Mouse (Mus musculus) heart, embryonic 15.5 days (tissue): ENCODE data around the gene Ccdc80. TPM values are rescaled to one million over a fixed set of nuclear protein-coding genes. Genes with fewer than 3 reads are reported as not detected.

Experiments used
- ATAC-seq: fragments of 200-750 bp; cut with Nextera tagmentation; replicated peaks from 2 replicates; pipeline ENCODE4 v1.8.0; 2017; ENCODE audit warnings: low read depth, moderate TSS enrichment; ENCODE audit not compliant: insufficient number of reproducible peaks, insufficient read depth, low FRiP score
- H3K27ac ChIP-seq: fragments of 300-500 bp; sonication (generic); 2 replicates; pipeline ENCODE4 v1.5.1; 2015; ENCODE audit warnings: mild to moderate bottlenecking, inconsistent platforms
- H3K27me3 ChIP-seq: fragments of 300-500 bp; sonication (generic); 2 replicates; pipeline ENCODE4 v1.6.1; 2015; ENCODE audit warnings: inconsistent platforms
- H3K36me3 ChIP-seq: fragments of 300-500 bp; sonication (generic); 2 replicates; pipeline ENCODE4 v1.6.1; 2015; ENCODE audit warnings: mild to moderate bottlenecking, inconsistent platforms
- H3K4me1 ChIP-seq: fragments of 300-500 bp; sonication (generic); replicated peaks from 2 replicates; pipeline ENCODE4 v1.6.1; 2015; ENCODE audit warnings: inconsistent platforms
- H3K4me2 ChIP-seq: fragments of 300-500 bp; sonication (generic); 2 replicates; pipeline ENCODE4 v1.6.1; 2015; ENCODE audit warnings: inconsistent platforms, mild to moderate bottlenecking, moderate library complexity
- H3K4me3 ChIP-seq: fragments of 300-500 bp; sonication (generic); 2 replicates; pipeline ENCODE4 v1.5.1; 2015; ENCODE audit warnings: mild to moderate bottlenecking, inconsistent platforms
- H3K9ac ChIP-seq: fragments of 300-500 bp; sonication (generic); 2 replicates; pipeline ENCODE4 v1.6.1; 2015; ENCODE audit warnings: mild to moderate bottlenecking, inconsistent platforms
- H3K9me3 ChIP-seq: fragments of 300-500 bp; sonication (generic); replicated peaks from 2 replicates; pipeline ENCODE4 v1.6.1; 2016; ENCODE audit warnings: inconsistent platforms
- WGBS: fragments of 180-500 bp; shearing (Covaris S2); methylation state at CpG from one replicate; pipeline ENCODE4 v1.1.7; 2015; ENCODE audit warnings: mixed read lengths; 5-methylcytosine and 5-hydroxymethylcytosine counted together
- polyA plus RNA-seq: library from polyadenylated mRNA; unstranded; fragments of >200 nt; fragmentation: Nextera tagmentation; extraction: Ambion mirVana; gene quantifications from 2 replicates; pipeline ENCODE4 v1.2.1, GENCODE M21; 2015

The Ccdc80 gene
- 110 and 113 TPM in 2 replicates for polyA plus RNA-seq

- peak within 1 kb of the TSS; percentile 52 for H3K4me3 ChIP-seq
- H3K27me3 ChIP-seq: no peaks in the 10 kb centered on the region
- ATAC-seq: peak; percentile 64
- H3K9ac ChIP-seq: peak within 1 kb of the TSS; percentile 68
- peaks cover 35% of the 10 kb centered on the region for H3K4me1 ChIP-seq
- H3K36me3 ChIP-seq: no peaks in the 10 kb centered on the region
- H3K4me2 ChIP-seq: peak within 1 kb of the TSS; percentile 59
- no peaks in the 10 kb centered on the region for H3K9me3 ChIP-seq
- peak within 1 kb of the TSS; percentile 89 for H3K27ac ChIP-seq
- 4% methylated on average over 6 of the region's 6 CpGs for WGBS
These were observed at the start of gene Ccdc80 for GRCm38 (mm10) chr16:45093137-45093731. TSS of gene Ccdc80 (plus strand) at chr16:45093402.

GRCm38 (mm10) chr16:45044844-45045243 lies 48.4 kb upstream of the Ccdc80 start:
- H3K27me3 ChIP-seq: no peaks in the 10 kb centered on the region
- H3K36me3 ChIP-seq: no peaks in the 10 kb centered on the region
- H3K9ac ChIP-seq: no peak overlapping the region
- no peak overlapping the region for H3K4me2 ChIP-seq
- H3K4me1 ChIP-seq: no peaks in the 10 kb centered on the region
- no peak overlapping the region for H3K4me3 ChIP-seq
- no peak overlapping the region for H3K27ac ChIP-seq
- no peaks in the 10 kb centered on the region for H3K9me3 ChIP-seq
- ATAC-seq: no peak; the same call in 1 of the 2 replicates
- WGBS: 49% methylated on average over 3 of the region's 3 CpGs

- no peak overlapping the region for H3K9ac ChIP-seq
- ATAC-seq: no peak
- no peak overlapping the region for H3K4me2 ChIP-seq
- H3K9me3 ChIP-seq: no peaks in the 10 kb centered on the region
- H3K27ac ChIP-seq: no peak overlapping the region
- H3K4me3 ChIP-seq: no peak overlapping the region
- H3K4me1 ChIP-seq: 0 out of 2 replicates have a peak, but pooled peaks cover 6% of the 10 kb centered on the region
- H3K27me3 ChIP-seq: no peaks in the 10 kb centered on the region
- WGBS: 81% methylated on average over 7 of the region's 7 CpGs
- no peaks in the 10 kb centered on the region for H3K36me3 ChIP-seq
These were observed 36.0 kb upstream of the Ccdc80 start for GRCm38 (mm10) chr16:45057222-45057621.

GRCm38 (mm10) chr16:45057922-45058321 lies 35.3 kb upstream of the Ccdc80 start:
- no peak overlapping the region for H3K4me3 ChIP-seq
- H3K36me3 ChIP-seq: no peaks in the 10 kb centered on the region
- H3K27me3 ChIP-seq: no peaks in the 10 kb centered on the region
- 50% methylated on average over 4 of the region's 4 CpGs for WGBS
- ATAC-seq: no peak
- H3K9me3 ChIP-seq: no peaks in the 10 kb centered on the region
- H3K27ac ChIP-seq: no peak overlapping the region
- 0 out of 2 replicates have a peak, but pooled peaks cover 6% of the 10 kb centered on the region for H3K4me1 ChIP-seq
- H3K9ac ChIP-seq: no peak overlapping the region
- H3K4me2 ChIP-seq: no peak overlapping the region

- no peak for ATAC-seq
- no peaks in the 10 kb centered on the region for H3K36me3 ChIP-seq
- H3K27me3 ChIP-seq: no peaks in the 10 kb centered on the region
- no peak overlapping the region for H3K4me2 ChIP-seq
- no peaks in the 10 kb centered on the region for H3K9me3 ChIP-seq
- H3K9ac ChIP-seq: no peak overlapping the region
- H3K4me1 ChIP-seq: 0 out of 2 replicates have a peak, but pooled peaks cover 6% of the 10 kb centered on the region
- no peak overlapping the region for H3K4me3 ChIP-seq
- 32% methylated on average over 3 of the region's 3 CpGs for WGBS
- no peak overlapping the region for H3K27ac ChIP-seq
These were observed 32.1 kb upstream of the Ccdc80 start for GRCm38 (mm10) chr16:45061140-45061539.

GRCm38 (mm10) chr16:45070383-45071083 lies 22.7 kb upstream of the Ccdc80 start:
- 77% methylated on average over 8 of the region's 8 CpGs for WGBS
- no peak overlapping the region for H3K27ac ChIP-seq
- no peak overlapping the region for H3K4me3 ChIP-seq
- H3K36me3 ChIP-seq: no peaks in the 10 kb centered on the region
- no peaks in the 10 kb centered on the region for H3K9me3 ChIP-seq
- H3K4me1 ChIP-seq: no peaks in the 10 kb centered on the region
- H3K27me3 ChIP-seq: no peaks in the 10 kb centered on the region
- no peak for ATAC-seq
- no peak overlapping the region for H3K4me2 ChIP-seq
- H3K9ac ChIP-seq: no peak overlapping the region

GRCm38 (mm10) chr16:45071424-45071823 lies 21.8 kb upstream of the Ccdc80 start:
- Histone ChIP-seq H3K4me3 (no peak overlapping the region), H3K9ac (no peak overlapping the region), H3K4me2 (no peak overlapping the region), H3K27ac (no peak overlapping the region), H3K36me3 (no peaks in the 10 kb centered on the region), H3K27me3 (no peaks in the 10 kb centered on the region), H3K9me3 (no peaks in the 10 kb centered on the region), H3K4me1 (no peaks in the 10 kb centered on the region)
- 68% methylated on average over 2 of the region's 2 CpGs for WGBS
- ATAC-seq: no peak

- peaks cover 7% of the 10 kb centered on the region for H3K4me1 ChIP-seq
- WGBS: 79% methylated on average over 6 of the region's 6 CpGs
- no peak for ATAC-seq
- no peak overlapping the region for H3K4me2 ChIP-seq
- H3K36me3 ChIP-seq: no peaks in the 10 kb centered on the region
- no peaks in the 10 kb centered on the region for H3K9me3 ChIP-seq
- H3K27ac ChIP-seq: no peak overlapping the region
- H3K4me3 ChIP-seq: no peak overlapping the region
- H3K9ac ChIP-seq: no peak overlapping the region
- no peaks in the 10 kb centered on the region for H3K27me3 ChIP-seq
These were observed 15.6 kb upstream of the Ccdc80 start for GRCm38 (mm10) chr16:45077517-45078080.

- H3K4me2 ChIP-seq: no peak overlapping the region
- no peak overlapping the region for H3K4me3 ChIP-seq
- H3K9ac ChIP-seq: no peak overlapping the region
- no peak for ATAC-seq
- H3K4me1 ChIP-seq: peaks cover 7% of the 10 kb centered on the region
- H3K9me3 ChIP-seq: no peaks in the 10 kb centered on the region
- no peaks in the 10 kb centered on the region for H3K27me3 ChIP-seq
- WGBS: 12% methylated on average over 2 of the region's 2 CpGs
- H3K36me3 ChIP-seq: no peaks in the 10 kb centered on the region
- H3K27ac ChIP-seq: no peak overlapping the region
These were observed 13.9 kb upstream of the Ccdc80 start for GRCm38 (mm10) chr16:45079322-45079721.

GRCm38 (mm10) chr16:45088842-45089241 lies 4.4 kb upstream of the Ccdc80 start:
- H3K4me2 ChIP-seq: no peak overlapping the region
- no peaks in the 10 kb centered on the region for H3K27me3 ChIP-seq
- no peak overlapping the region for H3K4me3 ChIP-seq
- peaks cover 4% of the 10 kb centered on the region for H3K4me1 ChIP-seq
- no peaks in the 10 kb centered on the region for H3K36me3 ChIP-seq
- no peak overlapping the region for H3K27ac ChIP-seq
- 69% methylated on average over 1 of the region's 1 CpGs for WGBS
- H3K9ac ChIP-seq: no peak overlapping the region
- no peaks in the 10 kb centered on the region for H3K9me3 ChIP-seq
- ATAC-seq: no peak

GRCm38 (mm10) chr16:45090005-45090404 lies 3.2 kb upstream of the Ccdc80 start:
- no peak overlapping the region for H3K9ac ChIP-seq
- H3K36me3 ChIP-seq: no peaks in the 10 kb centered on the region
- no peaks in the 10 kb centered on the region for H3K27me3 ChIP-seq
- no peaks in the 10 kb centered on the region for H3K9me3 ChIP-seq
- H3K4me1 ChIP-seq: peaks cover 7% of the 10 kb centered on the region
- no peak; the same call in 1 of the 2 replicates for ATAC-seq
- no peak overlapping the region for H3K4me3 ChIP-seq
- 7% methylated on average over 10 of the region's 10 CpGs for WGBS
- peak overlapping the region; percentile 15 for H3K4me2 ChIP-seq
- H3K27ac ChIP-seq: no peak overlapping the region
